Mouse (Mus musculus) spleen, postnatal 4 days (tissue): ENCODE measurements around the gene Adamtsl3.

Experiments used
- DNase-seq, 2 experiments: peaks; one replicate each; pipeline ENCODE4 v3.0.0; 2022; ENCODE audit warnings: low spot score in 2 of 2

Gene Adamtsl3

DNA sequence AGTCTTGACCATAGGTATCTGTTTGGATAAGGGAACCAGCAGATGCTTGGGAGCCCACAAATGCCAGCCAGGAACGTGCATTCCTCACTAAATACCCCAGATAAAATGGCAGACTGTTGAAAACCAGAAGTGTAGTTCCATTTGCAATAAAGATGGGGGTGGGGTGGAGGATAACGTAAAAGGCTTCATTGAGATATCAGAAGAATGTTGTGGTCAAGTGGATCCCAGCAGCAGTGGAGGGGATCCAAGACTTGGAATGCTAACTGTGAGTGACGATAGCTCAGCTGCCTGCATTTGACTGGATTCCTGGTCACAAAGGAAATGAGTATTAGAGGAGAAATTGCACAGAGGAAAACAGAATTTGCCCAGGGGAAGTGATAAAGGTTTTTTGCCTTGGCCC lies 87.1 kb downstream of the Adamtsl3 start:
- DNase-seq, result no peak

DNA sequence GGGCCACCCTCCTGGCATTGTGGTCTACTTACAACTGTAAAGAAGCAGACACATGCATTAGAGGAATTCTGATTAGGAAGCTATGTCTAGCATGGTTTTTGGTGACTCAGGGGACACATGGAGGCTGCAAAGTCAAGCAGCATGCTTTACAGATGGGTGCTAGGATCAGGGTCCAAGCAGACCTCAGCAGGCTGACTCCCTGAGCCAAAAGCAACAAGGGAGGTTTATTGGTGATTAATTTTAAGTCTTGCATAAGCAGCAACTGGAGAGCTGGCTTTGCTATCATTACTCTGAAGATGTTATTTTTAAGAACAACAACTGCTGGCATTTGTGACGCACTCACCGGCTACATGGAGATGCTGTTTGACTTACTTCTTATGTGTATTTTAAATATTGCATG lies 88.1 kb downstream of the Adamtsl3 start:
- no peak for DNase-seq

DNA sequence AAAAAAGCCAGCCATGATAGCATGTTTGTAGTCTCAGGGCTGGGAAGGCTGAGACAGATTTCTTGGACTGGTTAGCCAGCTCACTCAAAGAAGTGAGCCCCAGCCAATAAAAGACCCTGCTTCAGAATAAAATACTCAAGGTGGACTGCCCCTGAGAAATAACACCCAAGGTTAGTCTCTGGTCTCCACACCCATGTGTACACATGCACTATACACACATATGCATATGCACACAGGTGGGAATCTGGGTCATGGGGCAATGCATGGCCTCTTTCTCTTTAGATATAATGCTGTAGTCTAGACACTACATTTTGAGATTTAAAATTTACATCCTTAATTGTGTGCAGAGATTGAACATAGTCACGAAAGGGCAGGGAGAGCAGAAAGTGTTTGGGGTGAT lies 88.8 kb downstream of the Adamtsl3 start:
- no peak for DNase-seq

DNA sequence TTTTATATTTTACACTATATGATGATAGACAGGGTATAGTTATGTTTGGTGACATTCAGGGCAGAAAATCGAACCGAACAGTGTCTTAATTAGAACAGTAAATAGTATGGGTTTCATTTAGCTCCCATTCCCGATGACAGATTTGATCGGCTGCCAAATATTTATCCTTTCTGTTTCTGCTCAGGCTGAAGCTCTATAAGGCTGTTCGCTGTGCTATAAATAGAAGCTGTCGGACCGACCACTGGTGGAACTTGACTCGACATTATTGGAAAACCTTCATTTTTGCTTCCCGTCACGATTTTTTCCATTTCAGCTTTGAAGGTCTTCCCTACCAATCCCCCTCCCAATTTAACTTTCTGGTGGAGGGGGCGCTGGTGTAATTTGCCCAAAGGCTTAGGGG lies 89.9 kb downstream of the Adamtsl3 start:
- DNase-seq, result no peak

GRCm38 (mm10) chr7:82429447-82429846 lies 94.0 kb downstream of the Adamtsl3 start:
- no peak for DNase-seq

DNA sequence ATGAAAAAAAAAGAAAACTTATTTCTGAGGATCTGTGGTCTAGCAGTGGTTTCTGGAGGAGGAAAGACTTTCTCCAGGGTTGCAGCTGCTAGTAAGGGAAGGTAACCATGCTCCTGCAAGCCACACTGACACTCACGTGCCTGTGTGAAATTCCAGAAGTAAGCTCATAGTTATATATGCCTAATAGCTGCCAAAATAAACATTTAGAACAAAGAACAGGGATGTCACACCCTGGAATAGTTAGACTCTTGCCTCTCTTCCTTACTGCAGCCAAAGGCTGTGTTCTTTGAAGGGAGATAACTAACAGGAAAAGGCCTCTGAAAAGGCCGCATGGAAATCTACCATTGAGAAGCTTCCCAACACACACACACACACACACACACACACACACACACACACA lies 96.1 kb downstream of the Adamtsl3 start:
- DNase-seq, result no peak

- no peak for DNase-seq
These were observed 97.7 kb downstream of the Adamtsl3 start for GRCm38 (mm10) chr7:82433226-82433625.

GRCm38 (mm10) chr7:82458376-82458775 lies 122.9 kb downstream of the Adamtsl3 start:
- no peak for DNase-seq

GRCm38 (mm10) chr7:82462921-82463523 lies 127.5 kb downstream of the Adamtsl3 start:
- no peak for DNase-seq

DNA sequence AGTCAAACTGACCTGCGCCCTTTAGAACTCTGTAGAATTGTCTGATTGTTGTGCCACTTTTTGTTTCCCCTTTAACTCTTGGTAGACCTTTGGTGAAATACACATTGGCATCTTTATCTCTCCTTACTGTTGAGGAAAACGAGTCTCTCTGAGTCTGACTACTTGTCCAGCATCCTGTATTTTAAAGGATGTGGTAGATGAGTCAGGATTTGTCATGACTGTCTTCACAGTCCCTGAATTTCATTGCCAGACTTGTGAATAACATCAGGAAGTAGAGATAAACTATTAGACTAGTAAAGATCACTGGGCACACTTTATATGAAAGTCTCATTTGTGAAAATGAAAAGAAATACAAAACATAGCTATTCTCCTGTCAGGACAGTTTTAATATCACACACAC lies 128.9 kb downstream of the Adamtsl3 start:
- DNase-seq, result peak in 1 of 2 experiments; percentile 13

DNA sequence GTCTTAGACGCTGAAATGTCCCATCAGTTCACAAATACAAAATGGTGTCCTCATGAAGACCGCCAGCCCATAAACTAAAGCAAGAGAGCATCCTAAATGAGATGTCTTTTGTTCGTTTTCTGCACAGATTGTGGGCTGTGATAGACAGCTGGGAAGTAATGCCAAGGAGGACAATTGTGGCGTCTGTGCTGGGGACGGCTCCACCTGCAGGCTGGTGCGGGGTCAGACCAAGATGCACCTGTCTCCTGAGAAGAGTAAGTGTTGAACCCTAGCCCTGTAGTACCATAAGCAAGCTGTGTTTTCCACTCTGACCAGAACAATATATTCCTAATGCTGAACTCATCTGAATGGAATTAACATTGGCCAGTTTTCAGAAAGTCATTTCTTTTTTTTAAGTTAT lies 129.9 kb downstream of the Adamtsl3 start:
- DNase-seq, result no peak

DNA sequence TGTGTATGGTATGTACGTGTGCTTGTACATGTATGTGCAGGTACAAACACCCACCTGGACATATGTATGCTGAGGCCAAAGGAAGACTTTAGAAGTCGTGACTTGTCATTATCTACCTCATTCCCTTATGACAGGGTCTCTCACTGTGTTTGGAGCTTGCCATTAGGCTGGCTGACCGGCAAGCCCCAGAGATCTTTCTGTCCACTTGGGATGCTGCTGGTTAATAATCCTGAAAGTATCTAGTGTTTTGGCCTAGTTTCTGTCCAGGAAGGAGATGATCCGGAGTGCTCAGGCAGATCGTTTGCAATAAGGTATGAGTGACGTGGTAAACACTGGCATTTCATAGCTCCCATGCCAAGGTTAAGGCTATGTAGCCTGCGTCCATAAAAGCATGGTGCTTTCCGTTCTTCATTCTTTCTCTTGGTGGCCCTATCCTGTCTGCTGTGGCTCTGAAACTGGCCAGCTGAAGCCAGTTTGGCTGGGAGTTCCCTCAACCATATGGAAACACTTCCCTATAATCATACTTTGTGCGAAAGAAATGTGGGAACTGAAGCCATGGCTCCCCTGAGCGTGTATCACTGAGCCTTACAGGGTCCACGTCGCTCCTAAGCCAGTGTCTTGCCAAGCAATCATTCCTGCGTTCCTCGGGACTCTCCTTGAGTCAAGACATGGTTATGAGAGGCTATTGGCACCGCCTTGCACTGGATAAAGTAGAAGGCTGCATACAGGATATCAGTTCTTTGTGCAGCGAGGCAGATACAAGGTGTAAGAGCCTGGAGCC lies 141.1 kb downstream of the Adamtsl3 start:
- no peak for DNase-seq

DNA sequence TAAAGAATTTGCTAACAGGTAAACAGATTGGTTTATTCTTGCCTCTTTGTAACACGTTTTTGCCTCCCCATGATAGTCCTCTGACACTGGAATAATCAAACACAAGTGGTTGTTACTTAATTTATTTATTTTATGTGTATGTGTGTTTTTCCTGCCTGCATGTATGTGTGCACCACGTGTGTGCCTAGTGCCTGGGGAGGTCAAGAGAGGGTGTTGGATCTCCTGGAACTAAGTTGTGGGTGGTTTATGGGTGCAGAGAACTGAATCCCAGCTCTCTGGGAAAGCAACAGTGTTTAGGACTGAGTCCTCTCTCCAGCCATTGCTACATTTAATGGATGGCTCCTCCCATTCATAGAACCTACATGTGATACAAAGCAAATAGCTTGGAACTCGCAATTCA lies 143.0 kb downstream of the Adamtsl3 start:
- no peak for DNase-seq

- DNase-seq, result no peak
These were observed 143.6 kb downstream of the Adamtsl3 start for GRCm38 (mm10) chr7:82478861-82479755.

DNA sequence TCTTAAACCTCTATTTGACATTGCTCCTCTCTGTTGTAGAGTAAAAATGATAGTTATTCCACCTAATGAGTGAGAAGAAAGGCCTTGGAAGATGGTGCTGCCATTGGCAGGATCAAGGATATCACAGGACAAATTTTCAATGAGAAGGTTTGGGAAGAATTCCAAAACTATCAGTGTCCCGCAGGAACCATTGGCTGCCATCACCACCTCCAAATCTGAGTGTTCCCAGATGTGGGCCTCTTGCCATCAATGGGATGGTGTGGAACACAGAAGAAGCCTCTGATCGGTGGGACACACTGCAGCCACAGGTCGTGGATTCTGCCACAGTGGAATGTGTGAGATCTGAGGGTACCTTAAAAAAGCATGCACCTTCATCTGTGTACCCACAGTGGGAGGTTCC lies 147.9 kb downstream of the Adamtsl3 start:
- no peak for DNase-seq

DNA sequence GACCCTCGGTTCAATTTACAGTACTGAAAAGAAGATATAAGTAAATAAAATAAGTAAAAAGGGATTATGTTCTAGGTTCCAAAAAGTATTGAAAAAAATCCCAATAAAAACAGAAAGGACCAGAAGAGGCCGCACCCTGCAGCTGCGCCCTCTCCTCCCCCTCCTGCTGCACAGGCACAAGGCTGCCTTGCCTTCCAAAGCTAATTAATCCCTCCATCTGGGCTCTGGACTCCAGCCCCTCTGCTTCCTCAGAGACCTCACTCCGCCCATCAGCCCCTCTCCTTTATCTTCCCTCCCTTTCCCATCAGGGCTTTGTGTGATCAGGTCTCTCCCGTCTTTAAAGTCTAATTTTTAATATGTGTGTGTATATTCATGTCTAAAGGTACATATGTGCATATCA lies 149.3 kb downstream of the Adamtsl3 start:
- DNase-seq, result no peak

- DNase-seq, result no peak
These were observed 150.0 kb downstream of the Adamtsl3 start for GRCm38 (mm10) chr7:82485344-82485954.

GRCm38 (mm10) chr7:82491018-82491417 lies 155.5 kb downstream of the Adamtsl3 start:
- no peak for DNase-seq

DNA sequence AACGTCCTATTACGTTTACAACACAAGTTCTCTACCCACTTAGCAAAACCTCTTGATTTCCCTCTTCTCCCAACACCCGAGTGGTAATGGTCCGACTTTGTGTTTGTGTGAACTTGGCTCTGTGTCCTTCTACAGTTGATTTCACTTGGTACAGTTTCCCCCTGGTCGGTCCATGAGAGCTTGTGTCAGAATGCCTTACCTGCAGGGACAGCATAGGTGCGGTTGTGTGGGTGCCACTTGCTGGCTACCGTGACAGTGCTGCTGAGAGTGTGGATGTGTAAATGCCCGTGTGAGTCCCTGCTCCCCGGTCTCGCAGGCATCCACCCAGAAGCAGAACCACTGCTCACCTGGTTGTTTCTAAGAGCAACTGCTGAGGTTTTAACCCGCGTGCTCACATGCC lies 157.4 kb downstream of the Adamtsl3 start:
- DNase-seq, result no peak

- DNase-seq, result no peak
These were observed 158.7 kb downstream of the Adamtsl3 start for GRCm38 (mm10) chr7:82494220-82494619.

- no peak for DNase-seq
These were observed 161.6 kb downstream of the Adamtsl3 start for GRCm38 (mm10) chr7:82497064-82497463.

GRCm38 (mm10) chr7:82501306-82501705 lies 165.8 kb downstream of the Adamtsl3 start:
- DNase-seq, result no peak
